Mouse (Mus musculus) ES-E14 (cell line): ENCODE measurements around the gene Akr1c14. TPM values are rescaled to one million over a fixed set of nuclear protein-coding genes. Genes with fewer than 3 reads are reported as not detected.

Experiments used
- DNase-seq: peaks from one replicate; pipeline ENCODE4 v3.0.0-alpha.2; 2013; ENCODE audit warnings: low read depth, low spot score
- H3K27ac ChIP-seq: 2 replicates; pipeline ENCODE4 v1.5.1; 2012; ENCODE audit warnings: low read depth, mild to moderate bottlenecking, low read length, moderate library complexity, mixed read lengths; ENCODE audit not compliant: poor library complexity, insufficient read depth, severe bottlenecking
- H3K36me3 ChIP-seq: 2 replicates; pipeline ENCODE4 v1.6.1; 2012; ENCODE audit warnings: mild to moderate bottlenecking, low read length, moderate library complexity, mixed read lengths; ENCODE audit not compliant: control insufficient read depth, poor library complexity, insufficient read depth, severe bottlenecking
- H3K4me1 ChIP-seq, 2 experiments: fragments of 150-350 bp in 1 of 2; sonication (generic) in 1 of 2; 2 replicates each; pipeline ENCODE4 v1.6.1; 2012; ENCODE audit warnings: low read length in 2 of 2, mild to moderate bottlenecking in 1 of 2, mixed read lengths in 1 of 2; ENCODE audit not compliant: control insufficient read depth in 2 of 2, insufficient read depth in 2 of 2, poor library complexity in 1 of 2
- H3K4me3 ChIP-seq, 2 experiments: fragments of 150-350 bp in 1 of 2; sonication (generic) in 1 of 2; 2 replicates each; pipeline ENCODE4 v1.5.1; 2012; ENCODE audit warnings: low read length in 2 of 2, low read depth in 1 of 2, mild to moderate bottlenecking in 1 of 2, mixed read lengths in 1 of 2; ENCODE audit not compliant: insufficient read depth in 1 of 2, poor library complexity in 1 of 2, severe bottlenecking in 1 of 2
- H3K9ac ChIP-seq: 2 replicates; pipeline ENCODE4 v1.6.1; 2012; ENCODE audit warnings: low read depth, mild to moderate bottlenecking, low read length, mixed read lengths; ENCODE audit not compliant: poor library complexity, insufficient read depth, severe bottlenecking
- H3K9me3 ChIP-seq: fragments of 150-350 bp; sonication (generic); 2 replicates; pipeline ENCODE4 v1.6.1; 2012; ENCODE audit warnings: low read depth, mild to moderate bottlenecking, low read length; ENCODE audit not compliant: control insufficient read depth, insufficient read depth
- CHD2 ChIP-seq: IDR thresholded peaks from 2 replicates; pipeline ENCODE4 v1.6.1; 2014; ENCODE audit warnings: mild to moderate bottlenecking, low read depth, low read length, inconsistent platforms
- HCFC1 ChIP-seq: IDR thresholded peaks from 2 replicates; pipeline ENCODE4 v1.6.1; 2012; ENCODE audit warnings: low read length, inconsistent platforms, borderline replicate concordance; ENCODE audit not compliant: insufficient read depth
- MAFK ChIP-seq: IDR thresholded peaks from 2 replicates; pipeline ENCODE4 v1.6.1; 2014; ENCODE audit warnings: mild to moderate bottlenecking, low read depth, low read length, inconsistent platforms; ENCODE audit not compliant: insufficient read depth
- ZC3H11A ChIP-seq: IDR thresholded peaks from 2 replicates; pipeline ENCODE4 v1.6.1; 2012; ENCODE audit warnings: low read depth, mild to moderate bottlenecking, inconsistent platforms, low read length, borderline replicate concordance
- ZNF384 ChIP-seq: IDR thresholded peaks from 2 replicates; pipeline ENCODE4 v1.6.1; 2012; ENCODE audit warnings: low read depth, low read length, inconsistent platforms
- in situ Hi-C, 2 experiments: fragments of 600-800 bp; cut with MboI; formaldehyde crosslinking; loops; one replicate each; pipeline ENCODE4 v1.15.1; 2025; ENCODE audit warnings: low sequenced_read_pairs in 2 of 2, inconsistent platforms in 1 of 2; ENCODE audit not compliant: unreplicated experiment in 2 of 2
- total RNA-seq: library from RNA; depleted of rRNA; stranded (reverse); fragments of 300-350 nt; gene quantifications from 2 replicates; pipeline ENCODE4 v1.2.3, GENCODE M21; 2012; rRNA removed

The Akr1c14 gene
- total RNA-seq = 0.40 TPM in 1 of 2 replicates, not detected in the other

- in situ Hi-C loops = no loop called here
- H3K36me3 ChIP-seq = no peaks in the 10 kb centered on the region
- no peaks in the 10 kb centered on the region for H3K4me1 ChIP-seq
- H3K9ac ChIP-seq = no peak within 1 kb of the TSS
- TF ChIP-seq ZC3H11A (no peak), MAFK (no peak), CHD2 (no peak), ZNF384 (no peak), HCFC1 (no peak)
- no peak within 1 kb of the TSS for H3K4me3 ChIP-seq
- H3K9me3 ChIP-seq = no peaks in the 10 kb centered on the region
- DNase-seq = no peak
- no peak within 1 kb of the TSS for H3K27ac ChIP-seq
Observed at GRCm38 (mm10) chr13:4048719-4049118, at the start of gene Akr1c14. Gene Akr1c14, plus strand, starts transcription at chr13:4049011.

- no peaks in the 10 kb centered on the region for H3K9me3 ChIP-seq
- no peak overlapping the region for H3K9ac ChIP-seq
- no peaks in the 10 kb centered on the region for H3K36me3 ChIP-seq
- TF ChIP-seq CHD2 (no peak), ZC3H11A (no peak), MAFK (no peak), ZNF384 (no peak), HCFC1 (no peak)
- DNase-seq = peak; percentile 65
- no peak overlapping the region for H3K4me3 ChIP-seq
- no peaks in the 10 kb centered on the region for H3K4me1 ChIP-seq
- no peak overlapping the region for H3K27ac ChIP-seq
- in situ Hi-C loops = loop anchor here in 1 of 2 experiments (10.0 kb wide), 1 partner anchor 337 kb away; no protein-coding TSS in a partner anchor
Observed at GRCm38 (mm10) chr13:4001687-4002086, 47.1 kb upstream of the Akr1c14 start.

GRCm38 (mm10) chr13:4010784-4011183 is 38.0 kb upstream of the Akr1c14 start:
- H3K9ac ChIP-seq = no peak overlapping the region
- H3K9me3 ChIP-seq = no peaks in the 10 kb centered on the region
- DNase-seq = no peak
- H3K4me1 ChIP-seq = no peaks in the 10 kb centered on the region
- no peaks in the 10 kb centered on the region for H3K36me3 ChIP-seq
- no peak overlapping the region for H3K27ac ChIP-seq
- no peak overlapping the region for H3K4me3 ChIP-seq
- in situ Hi-C loops = no loop called here
- TF ChIP-seq HCFC1 (no peak), CHD2 (no peak), ZC3H11A (no peak), ZNF384 (no peak)

GRCm38 (mm10) chr13:4013811-4014210 is 35.0 kb upstream of the Akr1c14 start:
- H3K9me3 ChIP-seq = no peaks in the 10 kb centered on the region
- no peak overlapping the region for H3K4me3 ChIP-seq
- in situ Hi-C loops = no loop called here
- H3K4me1 ChIP-seq = no peaks in the 10 kb centered on the region
- H3K36me3 ChIP-seq = no peaks in the 10 kb centered on the region
- TF ChIP-seq HCFC1 = no peak
- TF ChIP-seq ZC3H11A = peak; percentile 18; the same call in 1 of the 2 replicates
- TF ChIP-seq ZNF384 = peak; percentile 90
- TF ChIP-seq MAFK = no peak
- TF ChIP-seq CHD2 = no peak
- no peak for DNase-seq
- no peak overlapping the region for H3K9ac ChIP-seq
- H3K27ac ChIP-seq = no peak overlapping the region

- no peaks in the 10 kb centered on the region for H3K4me1 ChIP-seq
- no peak overlapping the region for H3K27ac ChIP-seq
- H3K4me3 ChIP-seq = no peak overlapping the region
- no peaks in the 10 kb centered on the region for H3K36me3 ChIP-seq
- in situ Hi-C loops = no loop called here
- no peak overlapping the region for H3K9ac ChIP-seq
- no peak for DNase-seq
- TF ChIP-seq HCFC1 (no peak), CHD2 (no peak), ZNF384 (no peak)
- H3K9me3 ChIP-seq = no peaks in the 10 kb centered on the region
Observed at GRCm38 (mm10) chr13:4029897-4030296, 18.9 kb upstream of the Akr1c14 start.
